Mouse (Mus musculus): ENCODE data around the gene Tmcc1.
A peak's percentile ranks its signal among the peaks of the same experiment; 100 is the strongest.
"Not testable (repeated sequence)": the region's sequence is repeated elsewhere in the genome, so short reads cannot be mapped to it uniquely, and the experiment has no call there.

The Tmcc1 gene

DNA sequence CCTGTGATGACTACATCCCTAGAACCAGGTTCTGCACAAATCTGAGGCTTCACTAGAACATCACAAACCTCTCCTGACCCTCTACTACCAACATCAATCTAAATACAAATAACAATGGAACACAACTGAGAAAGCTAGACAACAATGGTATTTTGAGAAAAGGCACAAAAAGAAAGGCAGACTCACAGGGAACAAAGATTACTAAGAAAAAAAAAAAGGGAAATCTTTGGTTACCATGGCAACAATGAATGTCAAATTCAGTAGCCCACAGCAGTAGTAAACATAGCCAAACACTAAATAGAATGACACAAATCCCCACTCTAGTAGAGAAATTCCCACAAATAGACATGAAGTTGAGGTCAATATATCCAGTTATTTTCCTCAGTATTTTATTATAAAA, 52.5 kb downstream of the Tmcc1 start:
- DNase-seq: no peak

DNA sequence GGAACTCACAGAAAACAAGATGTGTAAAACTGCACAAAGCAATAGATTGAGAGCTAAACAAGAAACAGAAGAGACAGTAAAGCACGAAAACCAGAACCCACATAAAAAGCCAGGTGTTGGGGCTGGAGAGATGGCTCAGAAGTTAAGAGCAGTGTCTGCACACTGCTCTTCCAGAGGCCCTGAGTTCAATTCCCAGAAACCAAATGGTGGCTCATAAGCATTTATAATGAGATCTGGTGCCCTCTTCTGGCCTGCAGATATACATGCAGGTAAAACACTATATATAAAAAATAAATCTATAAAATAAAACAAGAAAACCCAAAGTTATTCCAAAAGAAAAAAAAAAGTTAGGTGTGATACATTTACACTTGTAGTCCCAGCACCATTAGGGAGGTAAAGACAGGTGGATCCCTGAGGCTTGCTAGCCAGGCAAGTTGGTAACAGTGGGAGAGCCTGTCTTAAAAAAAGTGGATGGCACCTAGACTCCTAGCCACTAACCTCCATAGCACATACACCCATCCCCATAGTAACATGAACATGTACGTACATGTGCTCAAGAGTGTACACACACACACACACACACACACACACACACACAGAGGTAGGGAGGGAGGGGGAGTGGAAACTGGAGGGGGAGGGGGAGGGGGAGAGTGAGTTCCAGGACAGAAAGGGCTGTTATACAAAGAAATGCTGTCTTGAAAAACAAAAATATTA, 54.0 kb downstream of the Tmcc1 start:
- DNase-seq: peak; percentile 26

DNA sequence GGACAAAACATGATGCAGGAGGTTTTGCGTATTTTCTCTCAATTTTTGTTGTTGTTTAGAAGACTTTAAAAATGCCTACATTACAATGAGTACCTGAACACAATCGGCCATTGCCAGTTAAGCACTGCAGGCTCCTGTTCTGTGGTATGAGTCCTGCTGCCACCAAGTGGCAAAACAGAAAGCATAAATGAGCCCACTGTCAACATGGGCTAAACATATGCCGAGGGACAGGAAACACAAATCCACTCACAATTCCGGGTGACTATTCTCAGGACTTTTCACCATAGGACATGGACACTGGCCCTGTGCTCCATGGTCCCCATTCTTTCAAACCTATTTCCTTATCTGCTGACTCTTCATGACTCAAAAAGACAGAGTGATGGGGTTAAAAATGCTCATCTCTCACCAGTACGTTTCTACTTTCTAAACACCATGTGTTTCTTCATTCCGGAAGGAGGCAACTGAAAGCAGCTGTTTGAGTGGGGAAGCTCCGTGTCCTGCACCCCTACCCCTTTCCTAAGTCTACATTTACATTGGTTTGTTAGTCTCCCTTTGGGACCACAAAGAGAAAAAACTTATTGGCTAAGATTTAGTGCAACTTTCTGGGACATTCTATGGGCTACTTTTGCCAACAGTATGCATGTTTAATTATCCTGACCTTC, 57.2 kb downstream of the Tmcc1 start:
- peak; percentile 12 for DNase-seq

- DNase-seq: no peak
Measured at GRCm38 (mm10) chr6:116133756-116134155, 59.5 kb downstream of the Tmcc1 start.

DNA sequence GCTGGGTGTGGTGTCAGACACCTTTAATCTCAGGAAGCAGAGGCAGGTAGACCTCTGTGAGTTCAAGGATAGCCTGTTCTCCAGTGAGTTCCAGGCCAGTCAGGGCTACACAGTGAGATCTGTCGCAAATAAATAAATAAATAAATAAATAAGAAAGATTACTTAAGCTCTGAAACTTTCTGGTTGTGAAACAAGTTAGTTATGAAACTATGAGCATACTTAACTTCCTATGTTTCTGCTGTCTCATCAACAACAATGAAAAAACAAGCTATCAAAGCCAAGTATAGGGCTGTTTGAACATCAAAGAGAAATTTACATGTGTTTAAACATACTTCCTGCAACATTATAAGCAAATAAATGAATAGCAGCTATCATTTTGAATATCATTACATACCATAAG, 61.5 kb downstream of the Tmcc1 start:
- no peak for DNase-seq

- DNase-seq: peak; percentile 25
Measured at GRCm38 (mm10) chr6:116128710-116129109, 64.6 kb downstream of the Tmcc1 start.

GRCm38 (mm10) chr6:116127918-116128443, 65.3 kb downstream of the Tmcc1 start:
- no peak for DNase-seq

- DNase-seq: no peak
Measured at GRCm38 (mm10) chr6:116126577-116126976, 66.7 kb downstream of the Tmcc1 start.

GRCm38 (mm10) chr6:116122881-116123280, 70.4 kb downstream of the Tmcc1 start:
- DNase-seq: no peak

GRCm38 (mm10) chr6:116119669-116120068, 73.6 kb downstream of the Tmcc1 start:
- DNase-seq: no peak

DNA sequence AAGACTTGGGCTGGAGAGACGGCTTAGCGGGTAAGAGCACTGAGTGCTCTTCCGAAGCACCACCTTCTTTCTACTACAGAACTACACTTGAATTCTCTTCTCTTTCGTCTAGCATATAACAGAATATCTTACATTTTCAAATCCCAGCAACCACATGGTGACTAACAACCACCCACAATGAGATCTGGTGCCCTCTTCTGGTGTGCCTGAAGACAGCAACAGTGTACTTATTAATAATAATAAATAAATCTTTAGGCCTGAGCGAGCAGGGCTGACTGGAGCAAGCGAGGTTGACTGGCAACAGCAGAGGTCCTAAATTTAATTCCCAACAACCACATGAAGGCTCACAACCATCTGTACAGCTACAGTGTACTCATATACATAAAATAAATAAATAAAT, 76.7 kb downstream of the Tmcc1 start:
- DNase-seq: not testable (repeated sequence)

DNA sequence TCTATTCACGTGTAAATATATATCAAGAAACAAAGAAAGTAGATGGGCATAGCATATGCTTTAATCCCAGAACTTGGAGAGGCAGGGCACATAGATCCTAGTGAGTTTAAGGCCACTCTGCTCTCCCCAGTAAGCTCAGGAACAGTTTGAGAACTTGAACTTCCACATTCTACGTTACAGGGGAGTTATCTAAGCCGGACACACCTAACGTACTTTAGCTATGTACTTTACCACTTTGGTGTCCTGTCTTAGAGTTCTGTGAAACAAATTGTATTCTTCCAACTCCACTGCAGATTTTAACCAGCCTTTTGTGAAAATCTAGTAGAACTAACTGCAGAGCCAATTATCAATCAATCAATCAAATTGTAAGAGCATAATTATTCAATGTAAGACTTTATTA, 82.7 kb downstream of the Tmcc1 start:
- DNase-seq: no peak

DNA sequence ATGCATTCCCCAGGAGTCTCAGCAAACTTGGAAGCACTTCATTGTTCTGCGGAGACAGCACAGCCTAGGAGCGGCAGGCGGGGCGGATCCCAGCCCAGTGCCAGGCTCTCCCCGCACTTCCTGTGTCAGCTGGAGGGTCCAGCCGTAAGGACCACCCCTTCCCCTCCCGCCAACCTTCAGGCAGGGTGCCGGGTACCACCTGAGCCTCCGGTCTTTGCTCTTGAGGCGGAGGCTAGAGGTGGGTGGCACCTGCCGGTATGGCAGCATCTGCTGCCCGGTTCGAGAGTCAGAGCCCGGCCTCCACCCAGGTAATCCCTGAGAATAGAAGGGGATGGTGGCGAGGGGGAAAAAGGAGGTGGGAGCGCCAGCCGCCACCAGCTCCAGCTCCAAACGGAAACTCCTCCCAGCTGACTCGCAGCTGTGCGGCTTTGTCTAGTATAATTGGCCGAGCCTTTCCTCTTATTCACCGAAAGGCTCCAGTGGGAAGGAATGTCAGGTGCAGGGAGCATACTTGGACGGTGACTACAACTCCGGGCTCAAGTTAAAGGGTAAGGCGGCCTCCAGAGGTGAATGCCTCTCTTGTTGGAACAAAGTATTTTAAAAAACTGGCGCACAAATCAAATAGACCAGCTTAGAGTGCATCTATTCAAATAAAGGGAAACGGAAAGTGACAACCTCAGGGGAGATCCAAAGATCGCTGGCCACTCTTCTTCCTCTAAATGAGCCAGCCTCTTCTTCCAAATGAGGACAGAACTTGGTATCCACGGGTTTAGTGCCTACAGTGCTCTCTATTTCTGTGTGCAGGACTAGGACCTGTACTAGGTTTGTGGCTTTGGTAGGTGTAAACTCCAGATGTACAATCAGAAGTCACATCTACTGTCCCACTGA, 85.6 kb downstream of the Tmcc1 start:
- peak; percentile 80 for DNase-seq

DNA sequence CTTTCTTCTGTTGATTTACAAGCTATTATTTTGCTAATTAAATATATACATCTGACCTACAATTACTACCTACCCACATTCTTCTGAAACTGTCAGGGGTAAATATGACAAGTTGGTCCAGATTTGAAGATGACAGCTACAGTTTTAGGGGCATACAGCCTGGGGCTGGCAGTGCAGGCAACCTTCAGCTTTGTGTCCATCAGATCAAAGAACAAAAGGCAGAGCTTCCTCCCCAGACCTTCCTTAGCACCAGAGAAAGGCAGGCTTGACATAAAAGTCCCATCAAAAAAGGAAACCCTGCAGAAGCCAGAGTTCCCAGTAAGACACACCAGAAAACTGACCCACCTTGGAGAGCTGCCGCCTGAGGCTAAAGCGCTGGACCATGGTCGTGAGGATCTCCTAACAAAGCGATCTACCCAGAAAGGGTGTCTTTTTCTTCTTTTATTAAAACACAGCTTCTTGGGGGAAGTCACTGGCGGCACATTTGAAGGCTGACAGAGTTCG, 86.3 kb downstream of the Tmcc1 start:
- DNase-seq: no peak

DNA sequence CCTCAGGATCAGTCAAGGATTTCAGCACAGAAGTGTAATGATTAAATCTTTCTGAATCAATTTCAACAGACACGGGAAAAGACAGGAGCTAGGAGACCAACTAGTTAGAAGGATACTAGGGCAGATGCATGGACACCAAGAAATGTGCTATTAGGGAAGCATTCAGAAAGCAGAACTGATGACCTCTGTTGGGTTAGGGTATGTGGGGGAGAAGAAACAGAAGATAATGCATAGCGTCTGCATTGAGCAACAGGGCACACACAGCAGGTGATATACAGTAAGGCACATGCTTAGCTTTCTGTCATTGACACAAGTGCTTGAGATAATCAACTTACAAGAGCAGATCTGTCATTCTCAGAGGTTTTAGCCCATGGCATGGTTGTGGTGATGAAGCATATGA, 95.7 kb downstream of the Tmcc1 start:
- no peak for DNase-seq

DNA sequence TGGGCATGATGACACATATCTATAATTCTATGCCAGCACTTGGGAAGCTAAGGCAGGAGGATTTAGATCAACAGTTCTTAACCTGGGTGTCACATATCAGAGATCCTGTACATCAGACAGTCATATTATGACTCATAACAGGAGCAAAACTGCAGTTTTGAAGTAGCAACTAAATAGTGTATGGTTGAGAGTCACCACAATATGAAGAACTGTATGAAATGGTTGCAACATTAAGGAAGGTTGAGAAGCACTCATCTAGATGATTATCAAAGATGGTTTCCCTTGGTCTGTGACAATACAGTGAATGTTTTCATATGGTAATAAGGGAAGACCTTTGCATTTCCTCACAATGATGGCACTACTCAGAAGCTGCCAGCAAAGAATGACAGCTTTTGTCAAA, 103.9 kb downstream of the Tmcc1 start:
- DNase-seq: no peak

GRCm38 (mm10) chr6:116086036-116086435, 107.2 kb downstream of the Tmcc1 start:
- DNase-seq: no peak

GRCm38 (mm10) chr6:116082239-116082638, 111.0 kb downstream of the Tmcc1 start:
- no peak for DNase-seq

DNA sequence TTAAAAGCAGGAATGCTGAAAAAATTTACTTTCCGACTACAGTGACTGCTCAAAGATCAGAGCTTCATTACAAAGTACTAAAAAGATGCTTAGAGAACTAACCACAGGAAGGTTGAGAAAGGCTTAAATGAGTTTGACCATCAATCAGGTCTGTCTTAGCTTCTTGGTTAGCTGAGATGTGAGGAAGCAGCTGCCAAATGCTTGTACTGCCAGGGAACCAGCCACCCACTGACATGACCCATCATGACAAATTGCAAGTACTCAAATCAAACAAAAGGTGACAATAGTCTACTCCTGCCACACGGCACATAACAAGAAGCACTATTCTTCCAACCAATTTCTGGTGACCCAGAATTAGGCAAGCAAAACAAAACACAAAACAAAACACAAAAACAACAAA, 111.9 kb downstream of the Tmcc1 start:
- DNase-seq: no peak

DNA sequence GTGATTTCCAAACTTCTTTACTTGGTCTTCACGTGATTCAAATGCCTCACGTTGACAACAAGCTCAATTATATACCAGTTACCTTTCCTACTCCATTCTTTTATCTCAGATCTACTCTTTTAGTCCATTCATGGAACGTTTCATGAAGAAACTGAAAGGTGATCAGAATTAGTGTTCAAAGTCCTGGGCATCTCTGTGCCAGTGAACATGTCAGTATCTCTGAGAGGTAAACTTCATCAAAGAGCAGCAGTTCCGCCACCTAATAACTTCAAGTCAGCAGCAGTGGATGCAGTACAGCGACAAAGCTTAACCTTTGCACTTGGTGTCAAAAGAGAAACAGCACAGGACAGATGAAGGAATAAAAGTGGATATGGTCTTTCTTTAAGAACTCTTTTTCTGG, 112.5 kb downstream of the Tmcc1 start:
- no peak for DNase-seq

DNA sequence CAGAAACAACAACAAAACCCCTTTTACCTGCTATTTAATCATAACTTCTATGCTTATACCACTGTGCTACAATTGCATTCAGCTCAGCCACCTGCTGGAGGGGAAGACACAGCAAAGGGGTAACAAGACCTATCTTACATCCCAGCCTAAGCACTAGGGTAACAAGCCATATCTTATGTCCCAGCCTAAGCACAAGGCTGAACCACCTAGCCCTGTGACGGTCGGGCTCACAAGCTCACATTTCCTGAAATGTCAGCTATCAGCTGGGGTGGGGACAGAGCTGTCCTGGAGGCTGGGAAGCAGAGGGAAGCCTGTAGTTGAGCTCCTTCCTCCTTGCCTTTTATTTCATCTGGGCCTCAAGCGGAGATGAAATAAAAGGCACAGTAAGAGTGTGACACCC, 115.7 kb downstream of the Tmcc1 start:
- DNase-seq: no peak

- no peak for DNase-seq
Measured at GRCm38 (mm10) chr6:116074892-116075291, 118.4 kb downstream of the Tmcc1 start.

DNA sequence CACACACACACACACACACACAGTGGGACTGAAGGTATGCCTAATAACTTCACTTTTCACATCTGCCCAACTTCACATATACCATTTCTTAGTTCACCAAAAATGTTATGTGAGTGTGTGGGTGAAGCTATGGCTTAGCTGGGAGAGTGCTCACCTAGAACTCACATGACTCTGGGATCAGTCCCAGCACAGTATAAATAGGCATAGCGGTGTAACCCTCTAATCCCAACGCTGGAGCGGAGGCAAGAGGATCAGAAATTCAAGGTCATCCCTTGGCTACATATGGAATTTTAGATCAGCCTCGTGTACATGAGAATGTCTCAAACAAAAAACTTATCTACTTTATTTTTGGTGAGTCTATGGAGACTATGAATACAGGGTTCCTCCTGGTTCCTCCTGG, 119.7 kb downstream of the Tmcc1 start:
- DNase-seq: no peak

All from embryo, embryonic 11 days (tissue).